Mouse (Mus musculus) heart, adult 9 months (tissue): ENCODE measurements around the gene Ifitm10.
"Not testable (repeated sequence)": the region's sequence is repeated elsewhere in the genome, so short reads cannot be mapped to it uniquely, and the experiment has no call there.

Experiments
- DNase-seq, 2 experiments: peaks; one replicate each; pipeline ENCODE4 v3.0.0; 2022; ENCODE audit warnings: low spot score in 2 of 2

Ifitm10 gene

DNA sequence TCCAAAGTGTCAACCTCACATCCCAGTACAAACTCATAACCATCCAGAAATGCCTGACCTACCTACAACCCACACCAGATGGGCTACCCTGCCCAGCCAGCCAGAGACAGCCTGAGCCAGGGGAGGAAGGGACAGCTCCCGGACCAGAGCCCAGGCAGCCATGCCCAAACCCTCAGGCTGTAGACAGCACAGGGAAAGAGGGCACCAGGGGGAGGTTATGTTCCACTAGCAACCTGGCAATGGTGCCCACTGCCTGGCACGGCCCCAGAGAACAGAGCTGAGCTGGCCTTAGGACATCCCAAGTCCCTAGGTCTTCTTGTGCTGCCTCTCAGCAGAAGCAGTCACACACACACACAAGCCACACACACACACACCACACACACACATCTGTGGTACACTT lies 4.7 kb downstream of the Ifitm10 start:
- DNase-seq = no peak

GRCm38 (mm10) chr7:142363107-142363506 lies 10.4 kb downstream of the Ifitm10 start:
- DNase-seq = no peak

- DNase-seq = no peak
Measured at GRCm38 (mm10) chr7:142360743-142361142, 12.8 kb downstream of the Ifitm10 start.

DNA sequence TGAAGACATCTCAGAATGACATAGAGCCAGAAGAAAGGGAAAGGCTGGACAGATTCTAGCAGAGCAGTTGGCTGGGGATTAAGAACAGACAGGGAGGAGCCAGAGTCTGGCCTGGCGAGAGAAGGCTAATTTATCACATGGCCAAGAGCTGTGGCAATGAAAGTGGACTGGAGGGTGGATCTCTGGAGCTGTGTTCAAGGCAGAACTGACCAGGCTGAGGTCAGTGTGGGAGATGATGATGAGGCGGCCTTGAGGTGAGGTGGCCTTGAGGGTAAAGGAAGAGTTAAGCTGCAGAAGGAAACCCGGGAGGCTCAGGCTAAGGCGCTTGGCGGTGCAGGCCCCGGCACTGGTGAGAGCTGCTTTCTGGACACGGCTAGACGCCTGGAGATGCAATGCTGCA lies 14.4 kb downstream of the Ifitm10 start:
- DNase-seq = no peak

GRCm38 (mm10) chr7:142357566-142357965 lies 16.0 kb downstream of the Ifitm10 start:
- DNase-seq = no peak

DNA sequence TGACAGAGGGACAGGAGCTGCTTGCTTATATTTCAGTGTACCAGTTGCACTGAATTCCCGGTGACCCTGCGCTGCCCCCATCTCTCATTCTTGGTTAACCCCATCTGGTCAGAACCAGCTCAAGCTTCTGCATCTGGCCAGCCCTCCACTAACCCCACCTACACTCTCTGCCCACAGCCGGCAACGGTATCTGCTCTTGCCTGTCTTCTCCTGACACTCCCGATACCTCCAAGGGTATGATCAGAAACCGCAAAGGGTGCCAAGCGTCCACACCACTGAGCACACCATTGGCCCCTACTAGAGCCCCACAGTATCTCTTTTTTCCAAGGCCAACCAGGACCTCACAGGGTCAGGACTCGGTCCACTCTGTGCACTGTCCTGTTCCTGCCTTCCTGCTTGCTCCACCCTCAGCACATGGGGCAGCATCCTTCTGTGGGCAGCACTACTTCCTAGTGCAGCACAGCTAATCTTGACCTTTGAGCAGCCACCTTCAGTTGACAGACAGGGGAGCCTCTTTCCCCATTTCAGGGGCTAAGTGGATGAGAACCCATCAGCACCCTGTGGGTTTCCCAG lies 18.8 kb downstream of the Ifitm10 start:
- DNase-seq = no peak

DNA sequence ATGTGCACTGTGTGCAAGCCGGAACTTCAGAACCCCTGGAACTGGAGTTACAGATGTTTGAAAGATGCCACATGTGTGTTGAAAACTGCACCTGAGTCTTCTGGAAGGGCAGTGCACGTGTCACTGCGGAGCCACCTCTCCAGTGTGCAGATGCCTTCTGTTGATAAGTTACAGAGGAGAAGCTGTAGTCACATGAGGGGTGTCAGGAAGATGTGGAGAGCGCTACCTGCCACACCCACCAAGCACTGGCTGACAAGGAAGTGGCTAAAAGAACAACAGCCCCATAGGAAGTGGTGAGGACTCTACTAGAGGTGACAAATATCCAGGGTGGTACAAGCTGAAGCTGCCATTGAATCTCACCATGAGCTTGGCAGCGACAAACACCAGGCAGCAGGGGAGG lies 19.7 kb downstream of the Ifitm10 start:
- no peak for DNase-seq

DNA sequence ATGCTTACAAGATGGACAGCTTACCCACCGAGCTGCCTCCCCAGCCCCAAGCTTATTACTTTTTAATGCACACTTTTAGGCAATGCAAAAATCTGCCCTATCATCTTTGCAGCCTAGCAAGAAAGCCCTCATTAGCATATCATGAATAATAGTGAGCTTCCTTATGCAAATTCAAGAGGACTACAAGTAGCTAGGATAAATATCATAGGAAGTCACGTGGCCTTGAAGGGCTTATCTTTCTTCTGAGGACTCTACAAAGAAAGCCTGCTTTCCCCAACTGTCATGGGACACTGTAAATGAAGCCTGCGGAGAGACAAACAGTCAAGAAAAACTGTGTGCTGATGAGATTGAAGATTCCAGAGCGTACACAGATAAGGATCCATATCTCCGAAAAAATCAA lies 22.0 kb downstream of the Ifitm10 start:
- DNase-seq = no peak

DNA sequence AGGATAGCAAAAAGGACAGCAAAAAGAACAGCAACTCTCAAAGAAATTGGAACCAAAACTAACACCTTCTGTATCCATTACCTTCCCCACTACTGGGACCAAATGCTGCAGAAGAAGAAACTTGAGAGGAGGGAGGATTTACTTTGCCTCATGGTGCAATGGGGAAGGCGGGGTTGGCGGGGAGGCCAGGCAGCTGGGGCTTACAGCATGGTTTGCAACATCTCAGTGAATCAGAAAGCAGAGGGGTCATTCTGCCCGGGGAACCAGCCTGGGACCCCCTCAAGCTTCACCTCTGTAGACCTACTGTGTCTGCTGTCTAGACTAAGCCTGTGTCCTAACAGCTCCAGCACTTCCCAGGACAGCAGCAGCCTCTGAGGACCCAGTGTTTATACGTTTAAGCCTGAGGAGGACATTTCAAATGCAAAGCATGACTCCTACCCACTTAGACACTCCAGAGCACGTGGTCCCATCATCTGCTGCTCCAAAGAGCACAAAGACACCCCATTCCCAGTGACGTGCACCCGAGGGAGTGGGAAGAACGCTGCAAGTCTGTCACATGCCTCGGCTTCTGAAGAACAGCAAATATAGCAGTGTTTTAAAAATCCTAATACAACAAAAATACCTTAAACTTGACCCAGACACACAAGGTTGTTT lies 24.1 kb downstream of the Ifitm10 start:
- no peak for DNase-seq

DNA sequence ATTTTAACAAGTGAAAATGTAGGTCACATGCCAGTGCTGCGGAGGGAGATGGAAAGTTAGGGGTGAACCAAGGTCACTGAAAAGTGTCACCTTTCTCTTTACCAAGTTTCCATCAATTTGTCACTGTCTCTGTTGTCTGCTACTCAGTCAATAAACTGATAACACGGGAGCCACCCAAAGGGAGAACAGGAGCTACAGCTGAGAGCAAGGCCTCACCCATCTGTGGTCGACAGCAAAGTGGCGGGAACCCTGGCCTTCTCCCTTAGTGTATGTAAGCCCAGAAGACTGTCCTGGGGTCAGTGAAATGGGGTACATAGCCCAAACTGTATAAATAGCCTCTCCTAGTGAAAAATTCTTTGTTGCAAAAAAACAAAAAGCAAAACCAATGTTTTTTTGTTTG lies 26.0 kb downstream of the Ifitm10 start:
- no peak for DNase-seq

GRCm38 (mm10) chr7:142342247-142342640 lies 31.3 kb downstream of the Ifitm10 start:
- DNase-seq = no peak

- no peak for DNase-seq
Measured at GRCm38 (mm10) chr7:142341564-142342246, 31.8 kb downstream of the Ifitm10 start.

- no peak for DNase-seq
Measured at GRCm38 (mm10) chr7:142340269-142340970, 33.1 kb downstream of the Ifitm10 start.

- DNase-seq = no peak
Measured at GRCm38 (mm10) chr7:142335151-142335550, 38.4 kb downstream of the Ifitm10 start.

GRCm38 (mm10) chr7:142334246-142334645 lies 39.3 kb downstream of the Ifitm10 start:
- peak; percentile 30 to 81 for DNase-seq

GRCm38 (mm10) chr7:142332741-142333140 lies 40.8 kb downstream of the Ifitm10 start:
- not testable (repeated sequence) for DNase-seq

DNA sequence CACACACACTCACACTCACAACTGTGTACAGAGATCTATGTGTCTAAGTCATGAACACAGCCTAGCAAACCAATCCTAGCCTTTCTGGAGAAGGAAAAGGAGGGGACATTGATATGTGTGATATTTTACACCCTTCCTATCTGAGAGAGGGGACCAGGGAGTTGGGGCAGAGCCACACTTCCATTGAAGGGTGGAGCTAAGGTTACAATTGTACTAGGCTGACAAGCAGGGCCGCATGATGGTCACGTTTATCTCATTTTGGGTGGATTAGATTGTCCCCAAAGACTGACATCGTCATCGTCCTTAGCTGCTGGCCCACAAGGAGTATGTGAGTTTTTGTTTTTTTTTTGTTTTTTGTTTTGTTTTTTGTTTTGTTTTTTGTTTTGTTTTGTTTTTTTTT lies 42.3 kb downstream of the Ifitm10 start:
- no peak for DNase-seq

- DNase-seq = peak; percentile 90 to 91
Measured at GRCm38 (mm10) chr7:142330271-142330724, 43.3 kb downstream of the Ifitm10 start.

- DNase-seq = no peak
Measured at GRCm38 (mm10) chr7:142328507-142328906, 45.0 kb downstream of the Ifitm10 start.

GRCm38 (mm10) chr7:142326714-142327445 lies 46.7 kb downstream of the Ifitm10 start:
- DNase-seq = no peak

DNA sequence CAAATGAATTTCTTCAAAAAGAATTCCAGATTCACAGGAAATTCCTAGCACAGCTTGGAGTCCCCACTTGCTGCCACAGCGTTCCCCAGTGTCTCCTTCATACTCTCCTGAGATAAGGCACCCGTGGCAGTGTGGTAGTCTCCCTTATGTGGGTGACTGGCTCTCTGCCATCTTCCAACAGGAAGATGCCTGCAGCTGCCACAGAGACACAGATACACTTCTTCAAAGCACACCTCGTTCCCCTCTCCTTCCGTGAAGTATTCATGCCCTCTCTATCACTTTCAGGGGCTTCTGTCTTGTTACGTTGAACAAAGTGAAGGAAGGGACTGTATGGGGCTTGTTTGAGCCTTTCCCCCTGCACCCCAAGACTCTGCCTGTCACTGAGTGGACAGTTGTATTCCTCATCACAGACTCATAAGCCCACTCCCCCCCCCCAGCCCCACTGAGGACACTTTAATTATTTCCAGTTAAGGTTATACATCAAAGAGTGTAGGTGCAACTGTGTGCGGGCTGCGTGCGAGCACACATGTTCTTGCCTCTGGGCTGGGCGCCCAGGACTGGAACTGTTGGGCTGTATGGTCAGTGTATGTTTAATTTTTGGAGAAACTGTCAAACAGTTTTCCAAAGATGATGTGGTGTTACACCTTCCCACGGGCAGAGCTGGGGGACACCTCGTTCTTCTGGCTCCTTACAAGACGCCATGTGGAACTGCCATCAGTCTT lies 50.0 kb downstream of the Ifitm10 start:
- DNase-seq = no peak
